Mouse (Mus musculus) lung, postnatal 0 days (tissue): ENCODE data around the gene Rtn4rl1. TPM values are rescaled to one million over a fixed set of nuclear protein-coding genes. Genes with fewer than 3 reads are reported as not detected.

ENCODE experiments used
- ATAC-seq: fragments of 200-750 bp; cut with Nextera tagmentation; 2 replicates; pipeline ENCODE4 v1.8.0; 2017; ENCODE audit warnings: moderate library complexity
- DNase-seq: peaks from one replicate; pipeline ENCODE4 v3.0.0-alpha.2; 2016; ENCODE audit warnings: low spot score
- H3K27ac ChIP-seq: fragments of 300-500 bp; sonication (generic); 2 replicates; pipeline ENCODE4 v1.5.1; 2014; ENCODE audit warnings: antibody characterized with exemption, mild to moderate bottlenecking, low read length, mixed read lengths
- H3K27me3 ChIP-seq: fragments of 300-500 bp; sonication (generic); replicated peaks from 2 replicates; pipeline ENCODE4 v1.6.1; 2014; ENCODE audit warnings: low read length, mixed read lengths; ENCODE audit not compliant: insufficient read depth
- H3K36me3 ChIP-seq: fragments of 300-500 bp; sonication (generic); 2 replicates; pipeline ENCODE4 v1.6.1; 2014; ENCODE audit warnings: low read length, mixed read lengths; ENCODE audit not compliant: insufficient read depth
- H3K4me1 ChIP-seq: fragments of 300-500 bp; sonication (generic); 2 replicates; pipeline ENCODE4 v1.6.1; 2014; ENCODE audit warnings: antibody characterized with exemption, low read depth, low read length, mixed read lengths; ENCODE audit not compliant: insufficient read depth
- H3K4me2 ChIP-seq: fragments of 300-500 bp; sonication (generic); replicated peaks from 2 replicates; pipeline ENCODE4 v1.6.1; 2014; ENCODE audit warnings: low read depth, mild to moderate bottlenecking, low read length, moderate library complexity, mixed read lengths
- H3K4me3 ChIP-seq: fragments of 300-500 bp; sonication (generic); 2 replicates; pipeline ENCODE4 v1.5.1; 2014; ENCODE audit warnings: low read depth, low read length
- H3K9ac ChIP-seq: fragments of 300-500 bp; sonication (generic); replicated peaks from 2 replicates; pipeline ENCODE4 v1.6.1; 2014; ENCODE audit warnings: low read depth, mild to moderate bottlenecking
- H3K9me3 ChIP-seq: fragments of 300-500 bp; sonication (generic); 2 replicates; pipeline ENCODE4 v1.6.1; 2016; ENCODE audit warnings: low read length, mixed read lengths
- CTCF ChIP-seq: IDR thresholded peaks from 2 replicates; pipeline ENCODE4 v1.5.1; 2016; ENCODE audit warnings: antibody characterized with exemption, mild to moderate bottlenecking
- EP300 ChIP-seq: IDR thresholded peaks from 2 replicates; pipeline ENCODE4 v1.6.1; 2016; ENCODE audit warnings: antibody characterized with exemption, mild to moderate bottlenecking, control low read depth
- WGBS: fragments of 180-500 bp; shearing (Covaris S2); extraction: QIAGEN DNeasy Blood & Tissue Kit; methylation state at CpG from one replicate; pipeline ENCODE4 v1.1.7; 2014; 5-methylcytosine and 5-hydroxymethylcytosine counted together
- polyA plus RNA-seq: library from polyadenylated mRNA; unstranded; fragments of >200 nt; fragmentation: Nextera tagmentation; extraction: Ambion mirVana; gene quantifications from 2 replicates; pipeline ENCODE4 v1.2.1, GENCODE M21; 2015

Gene Rtn4rl1
- polyA plus RNA-seq, 1 experiment from 2014 or later, result 4.3 TPM

DNA sequence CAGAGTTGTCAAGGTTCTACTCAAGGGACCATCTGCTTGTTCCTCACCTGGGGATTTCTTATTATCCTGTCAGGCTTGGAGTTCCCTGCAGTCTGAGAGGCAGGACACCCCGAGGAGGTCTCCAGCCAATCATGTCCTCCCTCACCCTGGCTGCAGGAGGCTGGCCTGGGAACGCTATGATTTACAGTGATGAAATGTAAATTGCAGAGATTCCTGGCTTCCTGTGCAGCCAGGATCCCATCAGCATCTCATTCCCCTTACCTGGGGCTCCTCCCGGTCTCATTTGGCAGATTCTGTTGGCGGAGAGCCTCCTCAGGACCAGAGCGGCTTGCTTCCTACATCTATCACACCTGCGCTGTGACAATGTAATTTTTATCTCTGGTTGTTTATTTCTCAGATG lies 35.7 kb downstream of the Rtn4rl1 start:
- ATAC-seq (no peak), DNase-seq (no peak)
- no peak overlapping the region for H3K4me3 ChIP-seq
- TF ChIP-seq CTCF, result no peak
- TF ChIP-seq EP300, result no peak
- H3K4me1 ChIP-seq, result no peaks in the 10 kb centered on the region
- no peaks in the 10 kb centered on the region for H3K27me3 ChIP-seq
- H3K36me3 ChIP-seq, result no peaks in the 10 kb centered on the region
- no peak overlapping the region for H3K4me2 ChIP-seq
- H3K9ac ChIP-seq, result no peak overlapping the region
- no peak overlapping the region for H3K27ac ChIP-seq
- no peaks in the 10 kb centered on the region for H3K9me3 ChIP-seq
- WGBS, result 68% methylated on average over 6 of the region's 6 CpGs

DNA sequence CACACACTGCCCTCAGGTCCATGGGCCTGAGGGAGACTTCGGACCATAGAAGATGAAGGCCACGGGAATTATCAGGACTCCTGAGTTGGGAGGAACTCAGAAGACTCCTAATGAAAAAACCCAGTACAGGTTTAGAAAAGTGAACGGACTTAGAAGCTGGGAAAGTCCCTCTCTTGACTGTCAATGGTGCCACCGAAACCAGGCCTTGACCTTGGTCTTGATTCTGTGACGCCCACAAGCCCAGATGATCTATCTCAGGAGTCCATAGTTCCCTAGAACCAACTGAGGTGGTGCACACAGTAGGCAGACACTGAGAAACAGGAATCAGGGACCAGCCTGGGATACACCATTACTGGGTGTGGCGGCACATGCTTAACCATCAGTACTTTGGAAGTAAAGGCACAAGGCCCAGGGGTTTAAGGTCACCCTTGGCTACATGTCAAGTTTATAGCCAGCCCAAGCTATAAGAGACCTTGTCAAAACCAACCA lies 36.7 kb downstream of the Rtn4rl1 start:
- H3K9ac ChIP-seq, result no peak overlapping the region
- no peaks in the 10 kb centered on the region for H3K9me3 ChIP-seq
- 91% methylated on average over 6 of the region's 6 CpGs for WGBS
- H3K27ac ChIP-seq, result no peak overlapping the region
- DNase-seq (no peak), ATAC-seq (no peak)
- no peak for TF ChIP-seq CTCF
- no peak for TF ChIP-seq EP300
- H3K4me2 ChIP-seq, result no peak overlapping the region
- no peaks in the 10 kb centered on the region for H3K4me1 ChIP-seq
- no peaks in the 10 kb centered on the region for H3K27me3 ChIP-seq
- no peaks in the 10 kb centered on the region for H3K36me3 ChIP-seq
- no peak overlapping the region for H3K4me3 ChIP-seq

DNA sequence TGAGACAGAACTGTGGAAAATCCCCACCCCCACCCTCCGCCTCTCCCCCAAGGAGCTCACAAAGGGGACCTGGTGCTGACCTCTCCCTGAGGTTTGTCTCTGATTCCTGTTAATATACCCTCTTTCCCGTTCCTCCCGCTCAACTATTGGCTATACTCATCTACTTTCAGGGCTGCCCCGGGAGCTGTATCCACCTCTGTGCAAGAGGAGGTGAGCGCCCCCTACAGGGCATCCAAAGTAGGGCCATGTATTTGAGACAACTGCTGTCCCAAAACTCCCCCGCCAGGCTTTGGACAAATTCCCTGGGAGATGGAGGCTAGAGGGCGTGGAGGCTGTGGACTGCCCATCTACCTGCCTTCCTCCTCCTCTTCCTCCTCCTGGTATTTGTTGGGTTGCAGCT lies 38.2 kb downstream of the Rtn4rl1 start:
- DNase-seq, result peak; percentile 73
- Histone ChIP-seq H3K4me1 (no peaks in the 10 kb centered on the region), H3K4me2 (no peak overlapping the region), H3K27me3 (no peaks in the 10 kb centered on the region), H3K9ac (no peak overlapping the region), H3K4me3 (no peak overlapping the region), H3K27ac (no peak overlapping the region), H3K36me3 (no peaks in the 10 kb centered on the region), H3K9me3 (no peaks in the 10 kb centered on the region)
- peak; percentile 83 for TF ChIP-seq CTCF
- no peak for TF ChIP-seq EP300
- 14% methylated on average over 7 of the region's 7 CpGs for WGBS
- ATAC-seq, result peak; percentile 66

DNA sequence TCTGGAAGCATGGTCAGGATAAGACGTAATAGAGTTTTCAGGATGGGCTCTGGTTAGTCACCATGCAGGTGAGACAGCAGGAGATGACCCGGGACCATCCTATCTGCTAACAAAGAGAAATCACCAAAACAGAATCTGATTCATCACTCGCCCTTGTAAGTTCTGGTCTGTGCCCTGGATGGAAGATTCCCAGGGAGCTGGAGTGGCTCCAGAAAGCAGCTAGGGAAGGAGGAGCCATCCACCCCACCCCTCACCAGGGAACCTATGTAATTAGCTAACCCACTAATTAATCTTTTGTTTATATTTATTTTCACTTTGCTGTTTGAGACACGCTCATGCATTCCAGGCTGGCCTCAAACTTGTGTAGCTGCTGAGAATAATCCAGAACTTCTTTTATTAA lies 38.9 kb downstream of the Rtn4rl1 start:
- no peak overlapping the region for H3K4me2 ChIP-seq
- no peaks in the 10 kb centered on the region for H3K9me3 ChIP-seq
- H3K9ac ChIP-seq, result no peak overlapping the region
- H3K27me3 ChIP-seq, result no peaks in the 10 kb centered on the region
- DNase-seq (no peak), ATAC-seq (no peak)
- H3K4me1 ChIP-seq, result no peaks in the 10 kb centered on the region
- no peak overlapping the region for H3K4me3 ChIP-seq
- WGBS, result 70% methylated on average over 4 of the region's 4 CpGs
- H3K27ac ChIP-seq, result no peak overlapping the region
- no peaks in the 10 kb centered on the region for H3K36me3 ChIP-seq
- no peak for TF ChIP-seq CTCF

DNA sequence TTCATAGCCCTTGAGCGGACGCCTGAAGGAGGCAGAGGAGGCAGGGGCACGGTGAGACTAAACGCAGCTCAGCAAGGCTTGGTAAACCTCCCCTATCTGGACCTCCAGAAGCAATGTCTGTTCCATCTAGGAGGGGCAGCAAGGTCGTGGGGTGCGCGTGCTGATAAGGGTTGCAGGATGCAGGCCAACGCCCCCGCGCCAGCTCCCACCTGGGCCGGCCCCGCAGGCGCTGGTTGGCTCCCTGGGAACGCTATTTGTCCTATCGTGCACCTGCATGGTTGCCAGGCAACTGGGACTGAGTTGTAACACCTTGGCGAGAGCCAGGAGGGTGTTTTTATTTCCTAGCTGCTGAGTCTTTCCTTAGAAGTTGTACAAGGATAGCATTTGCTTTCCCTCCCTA lies 41.2 kb downstream of the Rtn4rl1 start:
- ATAC-seq (peak; percentile 43; the same call in 1 of the 2 replicates), DNase-seq (peak; percentile 64)
- Histone ChIP-seq H3K9me3 (no peaks in the 10 kb centered on the region), H3K9ac (no peak overlapping the region), H3K36me3 (no peaks in the 10 kb centered on the region), H3K4me2 (no peak overlapping the region), H3K4me3 (no peak overlapping the region), H3K27ac (no peak overlapping the region), H3K4me1 (no peaks in the 10 kb centered on the region), H3K27me3 (no peaks in the 10 kb centered on the region)
- 7% methylated on average over 16 of the region's 16 CpGs for WGBS
- no peak for TF ChIP-seq CTCF
- no peak for TF ChIP-seq EP300

DNA sequence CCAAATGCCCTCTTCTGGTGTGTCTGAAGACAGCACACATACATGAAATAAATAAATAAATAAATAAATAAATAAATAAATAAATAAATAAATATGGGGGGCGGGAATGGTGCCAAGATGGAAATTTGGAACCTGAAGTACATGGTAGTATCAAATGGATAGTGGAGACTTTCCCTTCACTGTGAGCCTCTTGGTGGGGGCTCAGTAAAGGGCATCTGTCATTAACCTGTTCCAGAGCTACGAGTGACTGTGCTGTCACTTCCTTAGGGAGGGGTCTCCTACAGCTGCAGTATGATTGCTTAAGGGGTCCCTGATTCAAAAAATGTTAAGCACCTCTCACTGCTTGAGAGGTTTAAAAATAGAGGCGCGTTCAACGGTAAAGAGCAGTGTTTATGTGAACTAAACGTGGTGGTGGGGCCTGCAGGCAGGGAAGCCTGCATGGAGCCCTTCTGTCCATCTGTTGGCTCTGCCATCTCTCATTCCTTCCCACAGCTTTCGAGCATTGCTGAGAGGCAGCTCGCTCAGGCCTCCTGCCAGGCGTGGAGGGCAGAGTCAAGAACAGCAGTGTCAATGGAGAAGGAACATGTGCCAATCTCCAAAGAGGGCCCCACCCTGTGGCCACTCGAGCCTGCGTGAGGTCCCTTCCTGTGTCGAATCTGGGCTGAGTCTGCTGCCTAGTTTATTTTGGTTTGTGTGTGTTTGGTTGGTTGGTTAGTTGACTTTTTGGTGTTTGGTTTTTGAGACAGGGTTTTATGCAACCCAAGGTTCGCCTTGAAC lies 46.8 kb downstream of the Rtn4rl1 start:
- Histone ChIP-seq H3K27me3 (no peaks in the 10 kb centered on the region), H3K36me3 (no peaks in the 10 kb centered on the region), H3K4me2 (no peak overlapping the region), H3K9me3 (no peaks in the 10 kb centered on the region), H3K9ac (no peak overlapping the region), H3K4me3 (no peak overlapping the region), H3K27ac (no peak overlapping the region), H3K4me1 (peaks cover 11% of the 10 kb centered on the region; the same call in 1 of the 2 replicates)
- WGBS, result 37% methylated on average over 13 of the region's 13 CpGs
- ATAC-seq (peak; percentile 91), DNase-seq (peak; percentile 80)
- TF ChIP-seq EP300 (0 out of 2 replicates have a peak, but pooled peaks have one; percentile 6), CTCF (peak; percentile 31)
